Mouse (Mus musculus) midbrain, embryonic 15.5 days (tissue): ENCODE data around the gene Hp. TPM values are rescaled to one million over a fixed set of nuclear protein-coding genes. Genes with fewer than 3 reads are reported as not detected.

Experiments used
- ATAC-seq: fragments of 200-750 bp; cut with Nextera tagmentation; replicated peaks from 2 replicates; pipeline ENCODE4 v1.8.0; 2017; ENCODE audit warnings: moderate TSS enrichment
- H3K27ac ChIP-seq: fragments of 300-500 bp; sonication (generic); 2 replicates; pipeline ENCODE4 v1.5.1; 2015; ENCODE audit warnings: mild to moderate bottlenecking, inconsistent platforms
- H3K27me3 ChIP-seq: fragments of 300-500 bp; sonication (generic); replicated peaks from 2 replicates; pipeline ENCODE4 v1.6.1; 2015; ENCODE audit warnings: inconsistent platforms
- H3K36me3 ChIP-seq: fragments of 300-500 bp; sonication (generic); replicated peaks from 2 replicates; pipeline ENCODE4 v1.6.1; 2015; ENCODE audit warnings: inconsistent platforms
- H3K4me1 ChIP-seq: fragments of 300-500 bp; sonication (generic); 2 replicates; pipeline ENCODE4 v1.6.1; 2015; ENCODE audit warnings: inconsistent platforms
- H3K4me2 ChIP-seq: fragments of 300-500 bp; sonication (generic); 2 replicates; pipeline ENCODE4 v1.6.1; 2015; ENCODE audit warnings: inconsistent platforms, mild to moderate bottlenecking, moderate library complexity
- H3K4me3 ChIP-seq: fragments of 300-500 bp; sonication (generic); 2 replicates; pipeline ENCODE4 v1.5.1; 2015; ENCODE audit warnings: mild to moderate bottlenecking, inconsistent platforms
- H3K9ac ChIP-seq: fragments of 300-500 bp; sonication (generic); 2 replicates; pipeline ENCODE4 v1.6.1; 2015; ENCODE audit warnings: mild to moderate bottlenecking, inconsistent platforms
- H3K9me3 ChIP-seq: fragments of 300-500 bp; sonication (generic); 2 replicates; pipeline ENCODE4 v1.6.1; 2016; ENCODE audit warnings: inconsistent platforms
- WGBS: fragments of 180-500 bp; shearing (Covaris S2); methylation state at CpG from one replicate; pipeline ENCODE4 v1.1.7; 2015; ENCODE audit warnings: mixed read lengths; 5-methylcytosine and 5-hydroxymethylcytosine counted together
- polyA plus RNA-seq: library from polyadenylated mRNA; unstranded; fragments of >200 nt; fragmentation: Nextera tagmentation; extraction: Ambion mirVana; gene quantifications from 2 replicates; pipeline ENCODE4 v1.2.1, GENCODE M21; 2015

The Hp gene
- polyA plus RNA-seq, result 0.49 and 0.79 TPM in 2 replicates

- Histone ChIP-seq H3K4me2 (no peak within 1 kb of the TSS), H3K27me3 (no peaks in the 10 kb centered on the region), H3K36me3 (no peaks in the 10 kb centered on the region), H3K27ac (no peak within 1 kb of the TSS), H3K4me1 (no peaks in the 10 kb centered on the region), H3K9me3 (no peaks in the 10 kb centered on the region), H3K9ac (no peak within 1 kb of the TSS), H3K4me3 (no peak within 1 kb of the TSS)
- no peak for ATAC-seq
- WGBS, result 82% methylated on average over 8 of the region's 8 CpGs
Observed at GRCm38 (mm10) chr8:109578900-109579301, at the start of gene Hp. Gene Hp (minus strand): TSS chr8:109579172.

- H3K4me3 ChIP-seq, result no peak overlapping the region
- no peaks in the 10 kb centered on the region for H3K36me3 ChIP-seq
- no peak overlapping the region for H3K27ac ChIP-seq
- WGBS, result 78% methylated on average over 6 of the region's 6 CpGs
- no peak for ATAC-seq
- H3K9me3 ChIP-seq, result no peaks in the 10 kb centered on the region
- H3K4me2 ChIP-seq, result no peak overlapping the region
- H3K9ac ChIP-seq, result no peak overlapping the region
- H3K4me1 ChIP-seq, result no peaks in the 10 kb centered on the region; the same call in 1 of the 2 replicates
- H3K27me3 ChIP-seq, result no peaks in the 10 kb centered on the region
Observed at GRCm38 (mm10) chr8:109628638-109629037, 49.7 kb upstream of the Hp start.

DNA sequence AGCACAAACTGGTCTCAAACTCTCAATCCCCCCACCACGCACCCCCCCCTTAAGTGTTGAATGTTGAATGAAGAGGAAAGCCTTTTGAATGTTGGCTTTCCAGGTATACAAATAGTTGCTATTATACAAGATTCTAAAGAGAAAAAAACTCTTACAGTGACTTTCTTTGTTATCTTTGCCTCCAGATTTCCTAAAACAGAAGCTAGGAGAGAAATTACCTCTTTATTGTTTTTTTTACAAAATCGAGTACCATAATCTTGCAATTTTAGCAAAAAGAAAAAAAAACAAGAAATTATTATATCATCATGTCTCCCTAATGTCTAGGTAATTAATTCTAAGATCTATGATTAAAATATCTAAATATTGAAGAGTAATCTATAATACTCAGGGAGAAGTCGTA, 36.6 kb upstream of the Hp start:
- Histone ChIP-seq H3K27me3 (no peaks in the 10 kb centered on the region), H3K9ac (no peak overlapping the region), H3K27ac (no peak overlapping the region), H3K9me3 (no peaks in the 10 kb centered on the region), H3K4me1 (no peaks in the 10 kb centered on the region), H3K4me3 (no peak overlapping the region), H3K4me2 (no peak overlapping the region), H3K36me3 (no peaks in the 10 kb centered on the region)
- ATAC-seq, result no peak
- 88% methylated on average over 3 of the region's 3 CpGs for WGBS

DNA sequence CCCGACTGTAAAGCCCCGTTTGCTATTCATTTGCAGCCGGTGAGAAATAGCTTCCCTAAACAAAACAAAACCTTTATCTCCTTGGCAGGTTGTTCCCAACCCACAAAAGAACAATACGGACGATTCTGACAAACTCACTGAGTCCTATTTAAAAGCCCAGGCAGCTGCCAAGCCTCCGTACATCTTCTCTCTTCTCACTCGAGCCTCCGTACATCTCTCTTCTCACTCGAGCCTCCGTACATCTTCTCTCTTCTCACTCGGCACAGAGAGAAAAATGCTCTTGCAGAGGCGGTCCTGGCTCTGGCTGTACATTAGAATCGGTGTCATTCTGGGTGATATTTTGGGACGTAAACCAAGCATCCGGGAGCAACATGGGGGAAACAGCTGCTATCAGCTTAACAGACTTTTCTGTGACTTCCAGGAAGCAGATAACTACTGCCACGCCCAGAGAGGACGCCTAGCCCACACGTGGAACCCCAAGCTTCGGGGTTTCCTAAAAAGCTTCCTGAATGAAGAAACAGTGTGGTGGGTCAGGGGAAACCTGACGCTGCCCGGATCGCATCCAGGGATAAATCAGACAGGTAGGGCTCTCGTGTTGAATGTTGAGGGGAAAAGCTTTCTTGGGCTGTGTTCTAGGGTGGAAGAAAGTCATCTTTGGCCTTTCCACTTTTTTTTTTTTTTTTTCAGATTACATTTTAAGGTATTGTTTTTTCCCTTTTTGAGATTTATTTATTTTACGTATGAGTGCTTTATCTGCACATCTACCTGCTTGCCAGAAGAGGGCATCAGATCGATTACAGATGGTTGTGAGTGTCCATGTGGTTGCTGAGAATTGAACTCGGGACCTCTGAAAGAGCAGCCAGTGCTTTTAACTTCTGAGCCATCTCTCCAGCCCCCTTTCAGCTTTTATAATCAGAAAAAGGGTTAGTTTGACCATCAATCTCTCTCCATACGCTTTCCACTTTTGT, 35.6 kb upstream of the Hp start, which contains the start of gene Pkd1l3:
TSS of gene Pkd1l3 (plus strand) at position 275 of the 968 bp plus-strand sequence.
- Histone ChIP-seq H3K4me2 (no peak within 1 kb of the TSS), H3K9ac (no peak within 1 kb of the TSS), H3K4me3 (no peak within 1 kb of the TSS), H3K27ac (no peak within 1 kb of the TSS), H3K9me3 (no peaks in the 10 kb centered on the region), H3K36me3 (no peaks in the 10 kb centered on the region), H3K27me3 (no peaks in the 10 kb centered on the region), H3K4me1 (peaks cover under 1% of the 10 kb centered on the region; the same call in 1 of the 2 replicates)
- no peak for ATAC-seq
- WGBS, result 64% methylated on average over 27 of the region's 27 CpGs

- peak overlapping the region; percentile 75 for H3K4me2 ChIP-seq
- ATAC-seq, result no peak
- peak overlapping the region; percentile 58 for H3K9ac ChIP-seq
- 18% methylated on average over 5 of the region's 5 CpGs for WGBS
- peaks cover 15% of the 10 kb centered on the region for H3K4me1 ChIP-seq
- H3K27me3 ChIP-seq, result no peaks in the 10 kb centered on the region
- no peaks in the 10 kb centered on the region for H3K36me3 ChIP-seq
- H3K27ac ChIP-seq, result peak overlapping the region; percentile 94
- no peaks in the 10 kb centered on the region for H3K9me3 ChIP-seq
- peak overlapping the region; percentile 55 for H3K4me3 ChIP-seq
Observed at GRCm38 (mm10) chr8:109609153-109609502, 30.2 kb upstream of the Hp start.

- H3K9ac ChIP-seq, result peak within 1 kb of the TSS; percentile 58
- peak; percentile 99 for ATAC-seq
- H3K4me3 ChIP-seq, result peak within 1 kb of the TSS; percentile 55
- no peaks in the 10 kb centered on the region for H3K27me3 ChIP-seq
- peak within 1 kb of the TSS; percentile 75 for H3K4me2 ChIP-seq
- H3K9me3 ChIP-seq, result no peaks in the 10 kb centered on the region
- peak within 1 kb of the TSS; percentile 94 for H3K27ac ChIP-seq
- 0 out of 2 replicates have a peak, but pooled peaks cover 2% of the 10 kb centered on the region for H3K36me3 ChIP-seq
- H3K4me1 ChIP-seq, result peaks cover 15% of the 10 kb centered on the region
- WGBS, result under 1% methylated on average over 42 of the region's 42 CpGs
Observed at GRCm38 (mm10) chr8:109608271-109609152, 29.5 kb upstream of the Hp start, which contains the start of gene Dhodh. Gene Dhodh (minus strand): TSS chr8:109608673.

- H3K36me3 ChIP-seq, result 0 out of 2 replicates have a peak, but pooled peaks cover 7% of the 10 kb centered on the region
- no peak for ATAC-seq
- peak overlapping the region; percentile 55 for H3K4me3 ChIP-seq
- H3K4me2 ChIP-seq, result peak overlapping the region; percentile 75
- H3K9me3 ChIP-seq, result no peaks in the 10 kb centered on the region
- peak overlapping the region; percentile 94 for H3K27ac ChIP-seq
- H3K4me1 ChIP-seq, result peaks cover 15% of the 10 kb centered on the region
- 12% methylated on average over 12 of the region's 12 CpGs for WGBS
- no peaks in the 10 kb centered on the region for H3K27me3 ChIP-seq
- peak overlapping the region; percentile 49; the same call in 1 of the 2 replicates for H3K9ac ChIP-seq
Observed at GRCm38 (mm10) chr8:109607650-109608049, 28.7 kb upstream of the Hp start.

DNA sequence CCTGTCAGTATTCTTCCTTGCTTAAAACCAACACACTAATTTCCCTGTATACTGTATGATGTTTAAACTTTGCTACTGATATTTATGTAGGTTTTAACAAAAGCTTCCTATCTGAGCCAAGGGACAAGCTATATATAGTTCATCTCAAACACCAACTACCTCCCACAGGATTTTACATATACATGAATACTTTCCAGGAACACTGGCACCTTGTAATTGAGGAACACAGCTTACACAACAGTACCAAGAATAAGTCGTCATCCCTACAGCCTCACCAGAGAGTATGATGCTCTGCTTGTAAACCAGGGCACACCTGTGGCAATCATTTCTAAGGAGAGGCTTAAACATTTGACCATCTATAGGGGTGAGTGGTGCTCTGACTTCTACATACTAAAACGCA, 27.8 kb upstream of the Hp start:
- no peak overlapping the region for H3K4me2 ChIP-seq
- no peak for ATAC-seq
- no peak overlapping the region for H3K4me3 ChIP-seq
- WGBS, result 85% methylated on average over 2 of the region's 2 CpGs
- peaks cover 15% of the 10 kb centered on the region for H3K4me1 ChIP-seq
- 0 out of 2 replicates have a peak, but pooled peaks cover 7% of the 10 kb centered on the region for H3K36me3 ChIP-seq
- no peaks in the 10 kb centered on the region for H3K27me3 ChIP-seq
- no peaks in the 10 kb centered on the region for H3K9me3 ChIP-seq
- H3K9ac ChIP-seq, result no peak overlapping the region
- H3K27ac ChIP-seq, result no peak overlapping the region

DNA sequence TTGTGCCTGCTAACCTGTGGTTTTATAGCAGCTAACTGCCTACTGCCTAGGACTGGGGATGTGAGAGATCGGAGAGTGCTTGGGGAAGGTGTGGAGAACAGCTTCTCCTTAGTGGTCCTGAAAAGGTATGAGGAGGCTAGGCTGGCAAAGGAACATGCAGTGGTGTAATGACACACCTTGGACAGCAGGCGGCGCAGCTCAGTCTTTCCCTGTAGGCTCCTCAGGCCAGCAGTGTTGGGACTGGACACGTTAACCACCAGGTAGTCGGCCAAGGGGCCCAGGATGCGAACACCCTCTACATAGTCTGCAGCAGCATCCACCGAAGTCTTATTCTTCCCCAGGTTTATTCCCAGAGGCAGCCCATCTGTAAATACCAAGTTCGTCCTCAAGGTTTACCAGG, 16.9 kb upstream of the Hp start:
- Histone ChIP-seq H3K27ac (no peak overlapping the region), H3K9me3 (no peaks in the 10 kb centered on the region), H3K9ac (no peak overlapping the region), H3K4me1 (no peaks in the 10 kb centered on the region), H3K4me2 (no peak overlapping the region), H3K36me3 (0 out of 2 replicates have a peak, but pooled peaks cover 4% of the 10 kb centered on the region), H3K4me3 (no peak overlapping the region), H3K27me3 (no peaks in the 10 kb centered on the region)
- ATAC-seq, result no peak
- 47% methylated on average over 8 of the region's 8 CpGs for WGBS

DNA sequence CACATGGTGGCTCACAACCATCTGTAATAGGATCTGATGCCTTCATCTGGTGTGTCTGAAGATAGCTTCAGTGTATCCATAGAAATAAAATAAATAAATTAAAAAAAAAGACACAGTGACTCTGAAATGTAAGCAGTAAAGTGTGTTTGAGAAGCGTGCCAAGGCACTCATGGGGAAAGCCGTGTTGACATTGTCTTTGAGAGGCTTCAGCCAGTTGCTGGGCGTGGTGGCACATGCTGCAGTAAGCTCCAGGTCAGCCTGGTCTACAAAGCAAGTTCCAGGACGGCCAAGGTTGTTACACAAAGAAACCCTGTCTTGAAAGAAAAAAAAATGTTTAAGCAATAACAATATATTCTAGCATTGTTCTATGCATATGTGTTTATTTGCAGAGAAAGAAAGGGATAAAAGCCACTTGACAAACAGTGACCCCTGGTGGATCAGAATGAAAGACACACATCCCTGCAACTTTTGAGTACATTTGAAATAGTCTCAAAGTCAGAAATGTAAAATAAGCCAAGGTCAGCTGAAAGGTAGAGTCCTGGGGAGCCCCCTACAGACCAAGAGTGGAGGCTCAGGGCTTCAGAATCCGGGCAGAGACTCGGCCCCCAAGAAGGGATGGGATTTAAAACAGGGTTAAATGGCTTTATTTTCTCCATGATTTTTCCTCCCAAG, 14.3 kb upstream of the Hp start:
- no peak overlapping the region for H3K4me3 ChIP-seq
- H3K4me2 ChIP-seq, result no peak overlapping the region
- no peaks in the 10 kb centered on the region for H3K9me3 ChIP-seq
- H3K36me3 ChIP-seq, result no peaks in the 10 kb centered on the region
- H3K9ac ChIP-seq, result no peak overlapping the region
- 81% methylated on average over 6 of the region's 6 CpGs for WGBS
- no peaks in the 10 kb centered on the region for H3K27me3 ChIP-seq
- ATAC-seq, result no peak
- H3K27ac ChIP-seq, result no peak overlapping the region
- no peaks in the 10 kb centered on the region for H3K4me1 ChIP-seq

DNA sequence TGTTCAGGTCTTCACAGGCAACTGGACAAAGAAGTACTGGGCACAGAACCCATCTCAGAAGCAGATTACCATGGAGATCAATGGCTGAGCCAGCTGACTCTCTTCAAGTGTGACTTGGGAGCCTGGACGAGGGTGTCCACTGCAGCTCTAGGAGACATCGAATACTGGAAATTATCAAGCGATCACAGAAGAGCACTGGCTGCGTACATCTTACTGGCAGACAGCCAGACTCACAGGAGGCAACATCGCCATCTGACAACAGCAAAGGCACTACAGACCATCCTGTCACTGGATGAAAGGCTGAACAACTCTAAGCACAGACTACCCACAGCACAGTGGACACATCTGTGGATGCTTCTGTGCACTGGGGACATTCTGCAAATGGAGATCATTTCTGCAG, 13.2 kb upstream of the Hp start:
- Histone ChIP-seq H3K27me3 (no peaks in the 10 kb centered on the region), H3K27ac (no peak overlapping the region), H3K4me2 (no peak overlapping the region), H3K9me3 (no peaks in the 10 kb centered on the region), H3K36me3 (no peaks in the 10 kb centered on the region), H3K9ac (no peak overlapping the region), H3K4me3 (no peak overlapping the region), H3K4me1 (no peaks in the 10 kb centered on the region)
- 87% methylated on average over 5 of the region's 5 CpGs for WGBS
- no peak for ATAC-seq
